Mouse (Mus musculus): ENCODE measurements at regions not wholly inside any gene's neighbourhood (a gene's known extent, or its start where the extent isn't known, plus 50 kb on each side); places are given as distances from the start of the nearest gene placed in this dataset.

DNA sequence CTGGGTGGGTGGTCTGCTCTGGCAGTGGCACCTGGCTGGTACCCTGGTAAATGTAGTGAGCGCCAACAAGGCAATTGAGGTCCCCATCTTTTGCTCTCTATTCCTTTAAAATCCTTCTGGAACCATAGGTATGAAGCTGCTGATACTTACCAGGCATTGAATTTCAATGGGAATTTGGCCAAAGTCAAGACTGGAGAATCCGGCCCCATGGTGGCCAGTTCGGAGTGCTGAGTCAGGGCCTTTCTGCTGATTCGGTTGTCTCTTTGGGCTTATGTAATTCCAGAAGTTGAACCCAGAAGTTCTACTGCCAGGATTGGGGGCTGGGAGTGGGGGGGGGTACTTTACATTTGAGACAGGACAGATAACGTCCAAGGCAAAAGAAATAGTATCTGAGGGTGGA is 79.0 kb upstream of the Ubl3 start:
- 64% methylated on average over 5 of the region's 5 CpGs for WGBS (ENCODE audit: insufficient replicate concordance)
- Histone ChIP-seq H3K9ac (replicated peaks) (no peak overlapping the region), H3K36me3 (replicated peaks; ENCODE audit: control insufficient read depth, insufficient read depth, low read depth) (no peaks in the 10 kb centered on the region), H3K9me3 (ENCODE audit: control insufficient read depth, low read length) (no peaks in the 10 kb centered on the region), H3K27ac (no peak overlapping the region), H3K4me3 (ENCODE audit: insufficient read depth in 1 of 2, low read depth in 2 of 2, low read length in 2 of 2) (no peak overlapping the region), H3K27me3 (ENCODE audit: control insufficient read depth, insufficient read depth, low read length) (no peaks in the 10 kb centered on the region), H3K4me2 (ENCODE audit: low read depth) (no peak overlapping the region), H3K4me1 (replicated peaks; ENCODE audit: control insufficient read depth in 2 of 2, insufficient read depth in 2 of 2, low read length in 1 of 2) (peaks cover 0 to 10% of the 10 kb centered on the region in 2 experiments; a peak in 2 of 4 replicates)
- ATAC-seq (ENCODE audit: insufficient read depth) (no peak), DNase-seq (ENCODE audit: low read depth in 3 of 3, low spot score in 3 of 3) (no peak)
- TF ChIP-seq CTCF (IDR thresholded peaks at IDR 0.05; ENCODE audit: low read depth) (no peak), EP300 (IDR thresholded peaks at IDR 0.05; ENCODE audit: low read depth) (no peak)

DNA sequence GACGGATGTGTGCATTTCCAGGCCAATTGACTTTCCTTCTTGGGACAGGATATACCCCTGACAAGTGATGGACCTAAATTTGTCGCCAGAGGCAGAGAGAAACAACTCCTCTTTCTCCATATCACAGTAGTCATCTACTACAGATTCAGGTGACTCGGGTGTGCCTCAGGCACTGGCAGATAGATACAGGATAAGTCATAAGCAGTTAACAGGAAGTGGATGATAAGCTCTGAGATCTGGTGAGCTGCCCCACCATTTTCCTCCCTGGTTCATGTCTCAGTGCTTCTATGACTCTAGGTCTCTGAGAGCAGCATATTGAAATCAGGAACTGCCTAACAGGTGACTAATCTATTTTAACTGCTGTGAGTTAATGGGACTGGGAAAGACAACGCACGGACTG is 73.4 kb upstream of the Ubl3 start:
- no peak overlapping the region for H3K4me2 ChIP-seq (ENCODE audit: low read depth)
- H3K4me3 ChIP-seq (ENCODE audit: insufficient read depth in 1 of 2, low read depth in 2 of 2, low read length in 2 of 2): no peak overlapping the region
- no peaks in the 10 kb centered on the region for H3K9me3 ChIP-seq (ENCODE audit: control insufficient read depth, low read length)
- no peak overlapping the region for H3K27ac ChIP-seq
- no peaks in the 10 kb centered on the region for H3K36me3 ChIP-seq (replicated peaks; ENCODE audit: control insufficient read depth, insufficient read depth, low read depth)
- no peak for TF ChIP-seq CTCF (IDR thresholded peaks at IDR 0.05; ENCODE audit: low read depth)
- TF ChIP-seq EP300 (IDR thresholded peaks at IDR 0.05; ENCODE audit: low read depth): no peak
- 47% methylated on average over 5 of the region's 5 CpGs for WGBS (ENCODE audit: insufficient replicate concordance)
- H3K4me1 ChIP-seq (replicated peaks; ENCODE audit: control insufficient read depth in 2 of 2, insufficient read depth in 2 of 2, low read length in 1 of 2): no peaks in the 10 kb centered on the region
- ATAC-seq (ENCODE audit: insufficient read depth) (no peak), DNase-seq (ENCODE audit: low read depth in 3 of 3, low spot score in 3 of 3) (no peak)
- H3K27me3 ChIP-seq (ENCODE audit: control insufficient read depth, insufficient read depth, low read length): no peaks in the 10 kb centered on the region
- H3K9ac ChIP-seq (replicated peaks): no peak overlapping the region

DNA sequence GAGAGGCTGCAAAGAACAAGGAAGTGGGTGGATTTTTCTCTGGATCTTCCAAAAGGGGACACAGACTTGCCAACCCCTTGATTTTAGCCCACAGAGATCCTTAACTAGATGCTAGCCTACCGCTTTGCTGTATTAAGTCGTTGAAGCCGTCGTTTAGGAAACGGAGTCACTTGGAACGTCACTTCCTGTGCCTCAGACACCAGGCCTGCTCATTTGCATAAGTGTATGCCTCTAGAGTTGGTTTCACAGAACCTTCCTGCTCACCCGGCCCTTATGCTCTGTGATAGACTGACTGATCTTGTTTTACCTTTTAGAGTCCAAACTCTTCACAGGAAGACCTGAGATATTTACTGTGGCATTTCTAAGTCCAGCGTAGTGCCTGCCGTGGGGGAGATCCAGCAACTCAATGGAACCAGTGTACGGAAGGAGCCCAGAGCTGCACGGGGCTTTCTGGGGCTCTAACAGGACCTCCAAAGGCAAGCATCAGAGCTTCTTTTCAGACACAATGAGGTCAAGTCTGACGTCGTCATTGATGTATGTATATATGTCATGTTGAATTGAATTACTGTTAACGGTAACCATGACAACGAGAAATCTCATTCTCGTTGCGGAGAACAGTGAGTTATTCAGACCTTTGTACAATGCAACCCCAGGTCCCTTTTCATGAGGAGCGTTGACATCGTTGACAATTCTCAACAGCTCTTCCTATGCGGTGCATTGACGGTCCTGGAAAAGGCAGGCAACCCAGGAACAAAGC is 72.2 kb upstream of the Ubl3 start:
- ATAC-seq (ENCODE audit: insufficient read depth) (no peak), DNase-seq (ENCODE audit: low read depth in 3 of 3, low spot score in 3 of 3) (no peak)
- H3K4me2 ChIP-seq (ENCODE audit: low read depth): no peak overlapping the region
- no peaks in the 10 kb centered on the region for H3K9me3 ChIP-seq (ENCODE audit: control insufficient read depth, low read length)
- no peak overlapping the region for H3K9ac ChIP-seq (replicated peaks)
- no peak overlapping the region for H3K27ac ChIP-seq
- TF ChIP-seq CTCF (IDR thresholded peaks at IDR 0.05; ENCODE audit: low read depth) (no peak), EP300 (IDR thresholded peaks at IDR 0.05; ENCODE audit: low read depth) (no peak)
- no peaks in the 10 kb centered on the region for H3K27me3 ChIP-seq (ENCODE audit: control insufficient read depth, insufficient read depth, low read length)
- no peaks in the 10 kb centered on the region for H3K4me1 ChIP-seq (replicated peaks; ENCODE audit: control insufficient read depth in 2 of 2, insufficient read depth in 2 of 2, low read length in 1 of 2)
- H3K4me3 ChIP-seq (ENCODE audit: insufficient read depth in 1 of 2, low read depth in 2 of 2, low read length in 2 of 2): no peak overlapping the region
- WGBS (ENCODE audit: insufficient replicate concordance): 70% methylated on average over 21 of the region's 21 CpGs
- no peaks in the 10 kb centered on the region for H3K36me3 ChIP-seq (replicated peaks; ENCODE audit: control insufficient read depth, insufficient read depth, low read depth)

DNA sequence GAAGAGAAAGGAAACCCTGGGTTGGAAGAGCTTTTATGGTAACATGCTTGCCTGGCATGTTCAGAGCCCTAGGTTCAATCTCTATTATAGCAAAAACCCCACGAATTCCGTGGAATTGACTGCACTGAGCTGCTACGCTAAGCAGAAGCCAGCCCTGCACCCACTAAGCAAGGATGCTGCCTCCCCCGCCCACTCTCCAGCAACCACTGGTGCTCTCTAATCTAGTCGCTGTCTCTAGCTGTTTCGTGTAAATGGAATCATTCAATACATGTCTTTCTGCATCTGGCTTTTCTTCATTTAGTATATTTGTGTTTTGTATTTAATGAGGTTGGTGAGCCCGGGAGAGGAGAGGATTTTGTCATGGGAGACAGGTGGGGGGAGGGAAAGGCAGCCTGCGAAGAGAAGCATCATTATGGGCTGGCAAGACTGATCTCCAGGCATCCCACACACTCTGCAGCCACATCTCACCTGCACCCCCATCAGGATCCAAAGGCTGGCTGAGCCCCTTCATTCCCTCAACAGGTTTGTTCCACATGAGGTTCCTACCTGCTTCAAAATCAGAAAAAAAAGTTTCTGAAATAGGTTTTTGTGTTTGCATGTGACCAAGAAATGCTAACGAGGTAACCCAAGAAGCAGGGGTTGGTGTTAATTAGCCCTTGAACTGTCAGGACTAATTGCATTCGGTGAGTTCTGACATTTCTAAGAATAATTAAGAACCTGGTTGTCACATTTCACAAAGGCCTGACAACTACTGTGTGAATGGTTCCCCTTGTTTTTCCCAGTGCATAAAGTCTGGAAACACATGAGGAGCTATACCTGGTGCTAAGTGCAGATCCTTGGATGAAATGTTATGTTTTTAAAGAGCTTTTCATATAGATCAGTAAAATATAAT is 68.6 kb upstream of the Ubl3 start:
- Histone ChIP-seq H3K36me3 (replicated peaks; ENCODE audit: control insufficient read depth, insufficient read depth, low read depth) (no peaks in the 10 kb centered on the region), H3K9ac (replicated peaks) (no peak overlapping the region), H3K27me3 (ENCODE audit: control insufficient read depth, insufficient read depth, low read length) (no peaks in the 10 kb centered on the region), H3K4me3 (ENCODE audit: insufficient read depth in 1 of 2, low read depth in 2 of 2, low read length in 2 of 2) (no peak overlapping the region), H3K4me1 (replicated peaks; ENCODE audit: control insufficient read depth in 2 of 2, insufficient read depth in 2 of 2, low read length in 1 of 2) (no peaks in the 10 kb centered on the region), H3K9me3 (ENCODE audit: control insufficient read depth, low read length) (no peaks in the 10 kb centered on the region; the same call in 1 of the 2 replicates), H3K4me2 (ENCODE audit: low read depth) (no peak overlapping the region), H3K27ac (no peak overlapping the region)
- TF ChIP-seq EP300 (IDR thresholded peaks at IDR 0.05; ENCODE audit: low read depth): no peak
- TF ChIP-seq CTCF (IDR thresholded peaks at IDR 0.05; ENCODE audit: low read depth): no peak
- no peak for DNase-seq (ENCODE audit: low read depth in 3 of 3, low spot score in 3 of 3)
- 52% methylated on average over 10 of the region's 10 CpGs for WGBS (ENCODE audit: insufficient replicate concordance)
- ATAC-seq (ENCODE audit: insufficient read depth): no peak

DNA sequence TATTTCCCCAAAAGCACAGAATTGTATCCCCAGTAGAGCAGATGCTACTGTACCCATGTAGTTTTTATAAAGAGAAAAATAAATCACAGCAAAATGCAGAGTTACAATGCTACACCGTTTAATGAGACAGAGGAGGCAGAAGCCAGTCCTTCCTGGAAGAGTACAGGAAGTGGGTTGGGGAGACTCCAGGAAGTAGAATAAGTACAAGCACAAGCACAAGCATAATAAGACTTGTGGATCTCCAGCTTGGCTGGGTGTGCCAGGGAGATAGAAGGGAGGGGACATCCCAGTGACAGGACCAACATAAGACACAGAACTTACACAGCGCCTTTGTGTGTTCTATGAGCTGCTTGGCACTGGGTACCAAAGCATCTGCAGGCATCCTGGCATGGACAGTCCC is 67.3 kb upstream of the Ubl3 start:
- DNase-seq (ENCODE audit: low read depth in 3 of 3, low spot score in 3 of 3) (no peak), ATAC-seq (ENCODE audit: insufficient read depth) (no peak)
- no peaks in the 10 kb centered on the region for H3K36me3 ChIP-seq (replicated peaks; ENCODE audit: control insufficient read depth, insufficient read depth, low read depth)
- H3K27ac ChIP-seq: no peak overlapping the region
- H3K27me3 ChIP-seq (ENCODE audit: control insufficient read depth, insufficient read depth, low read length): no peaks in the 10 kb centered on the region
- no peaks in the 10 kb centered on the region for H3K4me1 ChIP-seq (replicated peaks; ENCODE audit: control insufficient read depth in 2 of 2, insufficient read depth in 2 of 2, low read length in 1 of 2)
- no peak overlapping the region for H3K4me2 ChIP-seq (ENCODE audit: low read depth)
- WGBS (ENCODE audit: insufficient replicate concordance): 29% methylated on average over 2 of the region's 2 CpGs
- no peaks in the 10 kb centered on the region; the same call in 1 of the 2 replicates for H3K9me3 ChIP-seq (ENCODE audit: control insufficient read depth, low read length)
- no peak overlapping the region for H3K4me3 ChIP-seq (ENCODE audit: insufficient read depth in 1 of 2, low read depth in 2 of 2, low read length in 2 of 2)
- TF ChIP-seq EP300 (IDR thresholded peaks at IDR 0.05; ENCODE audit: low read depth) (no peak), CTCF (IDR thresholded peaks at IDR 0.05; ENCODE audit: low read depth) (no peak)
- no peak overlapping the region for H3K9ac ChIP-seq (replicated peaks)

All from liver, embryonic 14.5 days (tissue).